Mouse (Mus musculus): Measurements from ENCODE around the gene Trim5. TPM values are rescaled to one million over a fixed set of nuclear protein-coding genes. Genes with fewer than 3 reads are reported as not detected.
"Not testable (repeated sequence)": the region's sequence is repeated elsewhere in the genome, so short reads cannot be mapped to it uniquely, and the experiment has no call there.

Gene Trim5
- 13.5 and 21.6 TPM in 2 replicates for total RNA-seq (2017)

GRCm38 (mm10) chr7:104287576-104288443 is at the start of gene Trim5:
TSS of gene Trim5 (minus strand) at chr7:104288094.
- peak; percentile 99 to 100 for ATAC-seq (replicated peaks in 1 of 2; ENCODE audit: insufficient read depth in 1 of 2, low FRiP score in 2 of 2, low TSS enrichment in 1 of 2, low read depth in 1 of 2, poor library complexity in 2 of 2, severe bottlenecking in 2 of 2)

DNA sequence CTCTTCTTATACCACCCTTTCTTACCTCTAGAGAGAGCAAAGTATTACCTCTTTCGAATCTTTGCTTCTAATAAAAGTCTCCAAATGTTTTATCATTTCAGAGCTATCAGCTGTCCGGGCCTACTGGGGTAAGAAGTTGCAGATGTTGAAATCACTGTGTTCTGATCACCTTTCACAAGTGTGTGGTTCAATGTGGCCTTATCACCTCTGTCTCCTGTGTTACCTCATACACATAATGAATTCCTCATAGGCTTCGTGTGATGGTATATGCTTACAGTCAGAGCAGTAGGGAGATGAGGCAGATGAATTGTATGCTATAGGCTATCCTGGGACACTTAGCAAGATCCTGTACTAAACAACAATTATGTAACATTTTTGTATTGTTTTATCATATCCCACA is 47.7 kb upstream of the Trim5 start:
- not testable (repeated sequence) for ATAC-seq (replicated peaks in 1 of 2; ENCODE audit: insufficient read depth in 1 of 2, low FRiP score in 2 of 2, low TSS enrichment in 1 of 2, low read depth in 1 of 2, poor library complexity in 2 of 2, severe bottlenecking in 2 of 2)

GRCm38 (mm10) chr7:104329171-104329570 is 41.3 kb upstream of the Trim5 start, which contains the start of gene Trim34b:
TSS of gene Trim34b (plus strand) at chr7:104329471.
- not testable (repeated sequence) for ATAC-seq (replicated peaks in 1 of 2; ENCODE audit: insufficient read depth in 1 of 2, low FRiP score in 2 of 2, low TSS enrichment in 1 of 2, low read depth in 1 of 2, poor library complexity in 2 of 2, severe bottlenecking in 2 of 2)

- ATAC-seq (replicated peaks in 1 of 2; ENCODE audit: insufficient read depth in 1 of 2, low FRiP score in 2 of 2, low TSS enrichment in 1 of 2, low read depth in 1 of 2, poor library complexity in 2 of 2, severe bottlenecking in 2 of 2) = no peak
Observed at GRCm38 (mm10) chr7:104322028-104322427, 34.1 kb upstream of the Trim5 start.

DNA sequence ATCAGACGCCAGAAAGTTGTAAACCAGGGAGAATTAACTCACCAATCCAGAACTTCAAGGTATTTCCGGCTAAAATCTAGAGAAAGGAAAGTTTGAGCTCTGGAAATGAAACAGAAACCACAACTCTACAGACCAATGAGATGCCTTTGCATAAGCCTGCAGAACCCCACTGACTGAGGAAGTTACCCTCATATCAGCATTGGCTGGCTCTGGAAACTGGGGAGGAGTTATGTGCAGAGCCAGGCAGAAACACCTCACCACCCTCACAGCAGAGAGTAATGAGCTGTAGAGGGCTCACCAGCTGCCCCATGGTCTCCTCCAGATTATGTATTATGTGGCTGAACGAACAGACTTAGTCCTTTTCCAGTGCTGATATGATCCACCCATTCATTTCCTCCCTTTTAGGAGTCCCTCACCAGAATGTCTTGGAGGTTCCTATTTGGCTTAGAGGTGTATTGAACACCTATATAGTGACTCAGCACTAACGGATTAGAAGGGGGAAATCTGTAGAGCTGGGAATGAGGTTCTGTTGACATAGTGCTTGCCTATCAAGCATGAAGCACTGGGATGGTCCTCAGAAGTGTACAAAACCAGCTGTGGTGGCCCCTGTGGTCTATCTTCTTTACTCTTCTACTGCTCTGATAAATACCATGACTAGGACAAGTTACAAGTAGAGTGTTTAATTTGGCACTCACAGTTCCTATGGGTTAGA is 27.6 kb upstream of the Trim5 start, which contains the start of gene Trim12a:
Gene Trim12a (minus strand): TSS at position 98 of the 712 bp plus-strand sequence.
- ATAC-seq (replicated peaks in 1 of 2; ENCODE audit: insufficient read depth in 1 of 2, low FRiP score in 2 of 2, low TSS enrichment in 1 of 2, low read depth in 1 of 2, poor library complexity in 2 of 2, severe bottlenecking in 2 of 2) = peak; percentile 97 to 98

- ATAC-seq (replicated peaks in 1 of 2; ENCODE audit: insufficient read depth in 1 of 2, low FRiP score in 2 of 2, low TSS enrichment in 1 of 2, low read depth in 1 of 2, poor library complexity in 2 of 2, severe bottlenecking in 2 of 2) = peak; percentile 65 to 75
Observed at GRCm38 (mm10) chr7:104314796-104315353, 27.0 kb upstream of the Trim5 start.

- ATAC-seq (replicated peaks in 1 of 2; ENCODE audit: insufficient read depth in 1 of 2, low FRiP score in 2 of 2, low TSS enrichment in 1 of 2, low read depth in 1 of 2, poor library complexity in 2 of 2, severe bottlenecking in 2 of 2) = no peak
Observed at GRCm38 (mm10) chr7:104291638-104292400, 3.9 kb upstream of the Trim5 start.

GRCm38 (mm10) chr7:104290641-104291040 is 2.7 kb upstream of the Trim5 start:
- no peak for ATAC-seq (replicated peaks in 1 of 2; ENCODE audit: insufficient read depth in 1 of 2, low FRiP score in 2 of 2, low TSS enrichment in 1 of 2, low read depth in 1 of 2, poor library complexity in 2 of 2, severe bottlenecking in 2 of 2)

DNA sequence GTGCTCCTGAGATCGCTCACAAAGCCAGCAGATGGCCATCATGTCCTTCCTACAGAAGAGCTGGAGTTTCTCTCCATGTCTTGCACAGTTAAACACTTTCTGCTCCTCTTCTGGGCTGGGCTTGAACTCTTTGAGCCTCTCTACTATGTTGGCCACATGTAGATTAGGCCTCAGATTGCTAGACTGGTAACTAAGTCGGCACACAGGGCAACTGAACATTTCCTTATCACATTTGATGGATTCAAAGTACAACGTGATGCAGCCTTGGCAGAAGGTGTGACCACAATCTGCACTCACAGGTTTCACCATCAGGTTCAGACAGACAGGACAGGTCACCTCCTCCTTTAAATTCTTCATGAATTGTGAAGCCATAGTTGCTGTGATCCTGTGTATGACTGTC is 8.5 kb downstream of the Trim5 start:
- not testable (repeated sequence) for ATAC-seq (replicated peaks in 1 of 2; ENCODE audit: insufficient read depth in 1 of 2, low FRiP score in 2 of 2, low TSS enrichment in 1 of 2, low read depth in 1 of 2, poor library complexity in 2 of 2, severe bottlenecking in 2 of 2)

DNA sequence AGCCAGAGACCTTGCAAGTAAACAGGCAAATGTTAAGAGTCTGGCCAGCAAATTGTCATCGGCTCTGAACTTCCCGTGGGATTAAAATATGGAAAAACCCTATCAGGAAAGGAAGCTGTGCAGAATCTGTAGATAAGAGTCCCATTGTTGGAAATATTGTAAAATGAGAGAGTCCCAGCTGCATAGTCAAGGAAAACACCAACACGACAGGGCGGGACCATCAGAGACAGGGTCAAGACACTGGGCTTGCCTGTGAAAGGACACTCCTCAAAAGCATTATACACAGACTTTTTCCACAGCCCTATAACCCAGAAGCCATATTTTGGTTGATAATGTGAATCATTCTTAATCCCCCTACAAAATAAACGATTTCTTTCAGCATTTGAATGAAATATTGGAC is 22.6 kb downstream of the Trim5 start:
- not testable (repeated sequence) for ATAC-seq (replicated peaks in 1 of 2; ENCODE audit: insufficient read depth in 1 of 2, low FRiP score in 2 of 2, low TSS enrichment in 1 of 2, low read depth in 1 of 2, poor library complexity in 2 of 2, severe bottlenecking in 2 of 2)

GRCm38 (mm10) chr7:104260380-104260779 is 27.5 kb downstream of the Trim5 start:
- ATAC-seq (replicated peaks in 1 of 2; ENCODE audit: insufficient read depth in 1 of 2, low FRiP score in 2 of 2, low TSS enrichment in 1 of 2, low read depth in 1 of 2, poor library complexity in 2 of 2, severe bottlenecking in 2 of 2) = not testable (repeated sequence)

GRCm38 (mm10) chr7:104244287-104245181 is 43.4 kb downstream of the Trim5 start, which contains the start of gene Trim34a:
TSS of gene Trim34a (plus strand) at chr7:104244457.
- peak; percentile 97 to 99 for ATAC-seq (replicated peaks in 1 of 2; ENCODE audit: insufficient read depth in 1 of 2, low FRiP score in 2 of 2, low TSS enrichment in 1 of 2, low read depth in 1 of 2, poor library complexity in 2 of 2, severe bottlenecking in 2 of 2)

GRCm38 (mm10) chr7:104243616-104244015 is 44.3 kb downstream of the Trim5 start:
- no peak for ATAC-seq (replicated peaks in 1 of 2; ENCODE audit: insufficient read depth in 1 of 2, low FRiP score in 2 of 2, low TSS enrichment in 1 of 2, low read depth in 1 of 2, poor library complexity in 2 of 2, severe bottlenecking in 2 of 2)

- no peak for ATAC-seq (replicated peaks in 1 of 2; ENCODE audit: insufficient read depth in 1 of 2, low FRiP score in 2 of 2, low TSS enrichment in 1 of 2, low read depth in 1 of 2, poor library complexity in 2 of 2, severe bottlenecking in 2 of 2)
Observed at GRCm38 (mm10) chr7:104240857-104241256, 47.0 kb downstream of the Trim5 start.

- peak; percentile 75 to 77; a peak in 3 of 4 replicates for ATAC-seq (replicated peaks in 1 of 2; ENCODE audit: insufficient read depth in 1 of 2, low FRiP score in 2 of 2, low TSS enrichment in 1 of 2, low read depth in 1 of 2, poor library complexity in 2 of 2, severe bottlenecking in 2 of 2)
Observed at GRCm38 (mm10) chr7:104231203-104231602, 56.7 kb downstream of the Trim5 start.

Data from hematopoietic stem cell, adult 5-6 weeks (primary cell).